Mouse (Mus musculus) heart, embryonic 10.5 days (tissue): ENCODE measurements around the gene Chit1. TPM values are rescaled to one million over a fixed set of nuclear protein-coding genes. Genes with fewer than 3 reads are reported as not detected.
A peak's percentile ranks its signal among the peaks of the same experiment; 100 is the strongest.

Source experiments
- DNase-seq: peaks from one replicate; pipeline ENCODE4 v3.0.0-alpha.2; 2017; ENCODE audit warnings: low spot score
- H3K27ac ChIP-seq: fragments of 300-500 bp; sonication (generic); 2 replicates; pipeline ENCODE4 v1.5.1; 2016; ENCODE audit warnings: mild to moderate bottlenecking
- H3K27me3 ChIP-seq: fragments of 300-500 bp; sonication (generic); 2 replicates; pipeline ENCODE4 v1.6.1; 2016; ENCODE audit warnings: mild to moderate bottlenecking; ENCODE audit not compliant: poor library complexity, insufficient read depth, severe bottlenecking
- H3K36me3 ChIP-seq: fragments of 300-500 bp; sonication (generic); 2 replicates; pipeline ENCODE4 v1.6.1; 2016; ENCODE audit warnings: mild to moderate bottlenecking, moderate library complexity
- H3K4me1 ChIP-seq: fragments of 300-500 bp; sonication (generic); 2 replicates; pipeline ENCODE4 v1.6.1; 2016; ENCODE audit warnings: mild to moderate bottlenecking
- H3K4me3 ChIP-seq: fragments of 300-500 bp; sonication (generic); 2 replicates; pipeline ENCODE4 v1.5.1; 2016; ENCODE audit warnings: mild to moderate bottlenecking, moderate library complexity
- H3K9me3 ChIP-seq: fragments of 300-500 bp; sonication (generic); 2 replicates; pipeline ENCODE4 v1.6.1; 2016; ENCODE audit warnings: mild to moderate bottlenecking, moderate library complexity
- WGBS: fragments of 180-500 bp; shearing (Covaris S2); methylation state at CpG from one replicate; pipeline ENCODE4 v1.1.7; 2016; 5-methylcytosine and 5-hydroxymethylcytosine counted together
- polyA plus RNA-seq: library from polyadenylated mRNA; unstranded; fragments of >200 nt; fragmentation: Nextera tagmentation; extraction: Ambion mirVana; gene quantifications from 2 replicates; pipeline ENCODE4 v1.2.1, GENCODE M21; 2016

Gene Chit1
- polyA plus RNA-seq, 1 experiment from 2014 or later, result 2.0 TPM

DNA sequence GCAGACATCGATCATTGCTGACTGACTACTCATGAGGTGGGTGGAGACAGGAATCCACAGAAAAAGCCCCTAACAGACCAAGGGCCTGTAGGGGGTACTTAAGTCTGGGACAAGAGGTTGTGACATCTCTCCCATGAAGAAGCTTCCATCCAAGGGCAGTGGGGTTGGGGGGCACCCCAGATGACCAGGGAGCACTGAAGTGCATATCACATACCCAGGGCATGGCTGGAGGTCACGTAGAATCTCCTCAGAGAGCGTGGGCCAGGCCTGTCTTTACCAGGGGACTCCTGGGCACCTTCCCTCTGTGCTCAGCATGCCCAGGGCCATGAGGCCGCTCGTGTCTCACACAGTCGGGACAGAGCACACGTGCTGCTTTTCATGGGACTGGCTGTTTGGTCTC lies 3.3 kb upstream of the Chit1 start:
- Histone ChIP-seq H3K27ac (no peak overlapping the region), H3K4me1 (peaks cover 11% of the 10 kb centered on the region), H3K4me3 (no peak overlapping the region), H3K9me3 (no peaks in the 10 kb centered on the region), H3K36me3 (no peaks in the 10 kb centered on the region), H3K27me3 (peaks cover 19% of the 10 kb centered on the region)
- WGBS, result 82% methylated on average over 7 of the region's 7 CpGs
- DNase-seq, result no peak

DNA sequence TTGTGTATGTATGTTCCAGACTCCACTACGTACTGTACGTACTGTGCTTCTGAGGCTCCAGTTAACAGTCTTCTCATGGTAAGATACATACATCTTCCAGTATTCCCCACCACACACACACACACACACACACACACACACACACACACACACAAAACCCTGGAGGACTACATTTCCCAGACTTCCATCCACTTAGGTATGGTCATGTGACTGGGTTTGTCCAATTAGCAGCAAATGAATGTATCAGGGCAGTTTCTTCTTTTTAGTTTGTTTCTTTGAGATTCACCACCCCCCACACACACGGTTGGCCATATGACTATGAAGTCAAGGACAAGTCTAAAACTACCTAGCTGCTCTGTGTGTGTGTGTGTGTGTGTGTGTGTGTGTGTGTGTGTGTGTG lies 1.0 kb upstream of the Chit1 start:
- Histone ChIP-seq H3K9me3 (no peaks in the 10 kb centered on the region), H3K36me3 (no peaks in the 10 kb centered on the region), H3K27ac (no peak overlapping the region), H3K4me3 (no peak overlapping the region), H3K4me1 (0 out of 2 replicates have a peak, but pooled peaks cover 6% of the 10 kb centered on the region), H3K27me3 (peaks cover 25% of the 10 kb centered on the region)
- DNase-seq, result no peak
- 88% methylated on average over 3 of the region's 3 CpGs for WGBS

DNA sequence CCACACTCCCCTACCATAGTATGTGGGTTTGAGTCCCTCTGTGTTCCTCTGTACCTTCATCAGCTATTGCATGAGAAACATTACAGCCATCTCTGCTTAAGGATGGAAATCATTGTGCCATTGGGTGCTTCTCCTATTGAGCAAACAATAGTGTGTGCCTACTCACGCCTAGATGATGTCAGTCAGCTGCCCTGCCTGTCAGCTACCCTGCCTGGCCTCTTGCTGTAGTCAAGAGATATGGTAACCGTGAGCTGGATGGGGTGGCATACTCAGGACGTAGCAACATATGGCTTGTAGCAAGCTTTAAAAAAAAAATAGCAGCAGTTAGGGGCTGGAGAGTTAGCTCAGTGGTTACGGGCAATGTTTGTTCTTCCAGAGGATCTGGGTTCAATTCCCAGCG lies 593 bp upstream of the Chit1 start:
- Histone ChIP-seq H3K9me3 (no peaks in the 10 kb centered on the region), H3K27ac (no peak overlapping the region), H3K36me3 (no peaks in the 10 kb centered on the region), H3K4me1 (peaks cover 8% of the 10 kb centered on the region; the same call in 1 of the 2 replicates), H3K4me3 (no peak overlapping the region), H3K27me3 (peaks cover 20% of the 10 kb centered on the region)
- WGBS, result 74% methylated on average over 5 of the region's 5 CpGs
- no peak for DNase-seq

DNA sequence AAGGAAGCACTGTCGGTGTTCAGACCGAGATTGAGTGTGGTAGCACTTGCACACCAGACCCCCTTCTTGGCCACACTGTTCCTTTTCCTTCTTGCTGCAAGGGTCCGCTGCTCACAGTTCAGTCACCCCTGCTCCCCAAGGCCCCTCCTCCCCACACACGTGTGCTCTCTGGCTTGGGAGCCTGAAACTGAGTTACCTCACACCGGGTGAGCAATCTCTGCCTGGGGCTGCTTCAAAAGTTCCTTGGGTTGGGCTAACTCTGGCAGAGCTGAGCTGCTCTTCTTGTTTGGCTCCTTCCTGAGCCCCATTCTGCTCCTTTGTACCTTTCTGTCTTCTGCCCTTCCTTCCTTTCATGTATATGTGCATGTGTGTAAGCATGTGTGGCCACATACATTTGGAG lies 2.5 kb downstream of the Chit1 start:
- Histone ChIP-seq H3K36me3 (no peaks in the 10 kb centered on the region), H3K27me3 (peaks cover 12% of the 10 kb centered on the region; the same call in 1 of the 2 replicates), H3K9me3 (no peaks in the 10 kb centered on the region), H3K27ac (no peak overlapping the region), H3K4me3 (no peak overlapping the region), H3K4me1 (peaks cover 11% of the 10 kb centered on the region; the same call in 1 of the 2 replicates)
- 69% methylated on average over 5 of the region's 5 CpGs for WGBS
- no peak for DNase-seq

DNA sequence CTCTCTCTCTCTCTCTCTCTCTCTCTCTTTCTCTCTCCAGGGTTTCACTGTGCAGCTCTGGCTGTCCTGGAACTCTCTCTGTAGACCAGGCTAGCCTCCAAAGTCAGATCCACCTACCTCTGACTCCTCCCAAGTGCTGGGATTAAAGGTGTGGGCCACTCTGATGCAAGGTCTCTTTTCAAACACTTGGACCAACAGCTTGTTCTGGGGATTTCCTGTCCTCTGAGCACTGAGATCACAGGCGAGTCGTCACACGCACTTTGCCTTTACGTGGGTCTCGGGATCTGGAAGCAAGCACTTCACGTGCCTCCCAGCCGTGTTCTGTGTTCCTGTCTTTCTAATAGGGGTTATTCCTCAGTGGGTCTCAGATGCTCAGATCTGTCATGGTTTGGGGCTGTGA lies 3.0 kb downstream of the Chit1 start:
- no peak overlapping the region for H3K27ac ChIP-seq
- no peak overlapping the region for H3K4me3 ChIP-seq
- no peaks in the 10 kb centered on the region for H3K9me3 ChIP-seq
- WGBS, result 72% methylated on average over 7 of the region's 7 CpGs
- no peaks in the 10 kb centered on the region for H3K36me3 ChIP-seq
- no peak for DNase-seq
- H3K4me1 ChIP-seq, result peaks cover 11% of the 10 kb centered on the region; the same call in 1 of the 2 replicates
- H3K27me3 ChIP-seq, result peaks cover 12% of the 10 kb centered on the region; the same call in 1 of the 2 replicates

DNA sequence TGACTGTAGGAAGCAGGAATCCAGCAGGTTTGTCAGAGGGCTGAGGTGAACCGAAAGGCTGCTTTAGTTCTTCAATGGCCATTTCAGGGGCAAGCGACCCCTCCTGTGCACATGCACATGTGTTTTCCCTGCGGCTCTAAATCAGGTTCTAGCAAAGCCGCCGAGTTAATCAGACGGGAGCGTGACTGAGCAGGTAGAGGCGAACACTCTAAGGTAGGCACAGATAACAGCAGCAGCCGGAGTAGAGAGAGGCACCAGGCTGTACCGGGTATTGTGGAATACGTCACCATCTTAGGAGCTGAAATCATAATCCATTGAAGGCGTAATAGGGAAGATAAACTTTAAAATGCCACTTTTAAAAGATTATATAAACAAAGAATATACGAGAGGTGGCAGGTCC lies 3.7 kb downstream of the Chit1 start:
- no peak overlapping the region for H3K4me3 ChIP-seq
- WGBS, result 75% methylated on average over 13 of the region's 13 CpGs
- H3K27me3 ChIP-seq, result peaks cover 12% of the 10 kb centered on the region; the same call in 1 of the 2 replicates
- H3K9me3 ChIP-seq, result no peaks in the 10 kb centered on the region
- no peak overlapping the region for H3K27ac ChIP-seq
- H3K4me1 ChIP-seq, result peaks cover 11% of the 10 kb centered on the region; the same call in 1 of the 2 replicates
- no peaks in the 10 kb centered on the region for H3K36me3 ChIP-seq
- no peak for DNase-seq

DNA sequence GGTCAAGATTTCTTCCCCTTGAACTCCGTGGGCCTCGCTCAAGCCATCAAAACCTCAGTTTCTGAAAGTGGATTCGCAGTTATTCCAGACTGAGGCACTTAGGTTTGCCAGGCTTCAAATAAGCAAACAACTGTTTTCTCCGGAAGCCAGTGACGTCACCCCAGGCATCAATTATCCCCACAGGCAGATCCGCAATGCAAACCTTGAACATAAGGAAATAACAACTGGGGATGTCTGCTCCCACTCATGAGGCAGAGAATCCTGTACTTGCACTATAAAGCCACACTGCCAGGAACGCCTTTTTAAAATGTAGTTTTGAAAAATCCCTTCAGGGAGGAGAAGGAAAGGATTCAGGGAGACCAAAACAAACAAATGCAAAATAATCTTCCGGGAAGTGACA lies 4.4 kb downstream of the Chit1 start:
- peaks cover 12% of the 10 kb centered on the region; the same call in 1 of the 2 replicates for H3K27me3 ChIP-seq
- no peak overlapping the region for H3K27ac ChIP-seq
- H3K4me3 ChIP-seq, result no peak overlapping the region
- no peaks in the 10 kb centered on the region for H3K36me3 ChIP-seq
- WGBS, result 64% methylated on average over 8 of the region's 8 CpGs
- H3K9me3 ChIP-seq, result no peaks in the 10 kb centered on the region
- no peak for DNase-seq
- peaks cover 11% of the 10 kb centered on the region; the same call in 1 of the 2 replicates for H3K4me1 ChIP-seq

DNA sequence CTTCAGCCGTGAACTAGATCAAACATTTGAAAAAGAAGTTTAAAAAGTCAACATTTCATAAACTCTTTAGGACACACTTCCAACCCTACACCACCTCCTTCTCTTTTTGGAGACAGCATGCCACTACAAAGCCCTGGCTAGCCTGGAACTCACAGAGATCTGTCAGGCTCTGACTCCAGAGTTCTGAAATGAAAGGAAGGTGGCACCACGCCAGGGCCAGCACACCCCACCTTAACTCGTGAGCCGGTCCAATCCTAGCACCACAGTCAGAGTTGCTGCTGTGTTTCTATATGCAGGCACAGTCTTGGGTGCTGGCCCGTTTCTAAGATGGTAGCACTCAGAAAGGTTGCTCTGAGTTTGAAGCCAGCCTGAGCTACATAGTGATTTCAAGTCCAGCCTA lies 6.1 kb downstream of the Chit1 start:
- Histone ChIP-seq H3K27ac (no peak overlapping the region), H3K4me3 (no peak overlapping the region), H3K4me1 (peaks cover 11% of the 10 kb centered on the region; the same call in 1 of the 2 replicates), H3K36me3 (no peaks in the 10 kb centered on the region), H3K27me3 (peaks cover 12% of the 10 kb centered on the region; the same call in 1 of the 2 replicates), H3K9me3 (no peaks in the 10 kb centered on the region)
- 74% methylated on average over 5 of the region's 5 CpGs for WGBS
- no peak for DNase-seq

DNA sequence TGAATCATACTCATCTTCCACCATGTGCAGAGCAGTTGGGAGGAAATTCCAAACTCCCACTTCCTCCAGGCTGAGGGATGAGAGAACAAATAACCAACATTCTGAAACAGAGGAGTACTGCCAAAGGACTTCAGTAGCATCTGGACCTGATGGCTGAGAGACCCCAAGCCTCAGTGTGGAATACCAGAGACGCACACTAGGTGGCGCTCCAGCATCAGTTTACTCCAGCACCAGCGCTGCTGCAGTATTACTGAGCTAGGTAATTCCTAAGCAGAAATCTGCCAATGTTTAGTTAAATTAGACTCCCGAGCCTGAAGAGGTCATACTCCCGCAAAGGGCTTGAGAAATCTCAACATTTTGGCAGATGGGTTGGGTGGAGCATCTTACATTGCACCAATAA lies 9.1 kb downstream of the Chit1 start:
- Histone ChIP-seq H3K27me3 (no peaks in the 10 kb centered on the region), H3K9me3 (no peaks in the 10 kb centered on the region), H3K4me1 (peaks cover 8% of the 10 kb centered on the region; the same call in 1 of the 2 replicates), H3K4me3 (no peak overlapping the region), H3K36me3 (no peaks in the 10 kb centered on the region), H3K27ac (no peak overlapping the region)
- WGBS, result 3% methylated on average over 5 of the region's 5 CpGs
- peak; percentile 91 for DNase-seq

DNA sequence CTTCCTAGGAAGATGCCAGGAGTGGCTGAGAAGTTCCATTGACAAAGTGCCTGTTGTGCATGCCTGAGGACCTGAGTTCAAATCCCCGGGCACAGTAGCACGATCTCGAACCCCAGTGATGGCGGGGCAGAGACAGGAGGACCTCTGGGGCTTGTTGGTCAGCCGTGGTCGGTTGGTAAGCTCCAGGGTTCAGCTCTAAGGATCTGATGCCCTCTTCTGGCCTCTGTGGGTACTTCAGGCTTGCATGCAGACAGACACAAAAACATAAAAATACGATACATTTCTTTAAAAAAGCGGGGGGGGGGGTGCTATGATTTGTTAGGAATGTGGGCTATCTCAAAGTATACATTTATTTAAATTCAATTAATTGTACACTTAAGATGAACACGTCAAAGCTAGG lies 11.2 kb downstream of the Chit1 start:
- H3K9me3 ChIP-seq, result no peaks in the 10 kb centered on the region
- H3K4me3 ChIP-seq, result no peak overlapping the region
- no peaks in the 10 kb centered on the region for H3K4me1 ChIP-seq
- no peak overlapping the region for H3K27ac ChIP-seq
- H3K36me3 ChIP-seq, result no peaks in the 10 kb centered on the region
- DNase-seq, result no peak
- WGBS, result 57% methylated on average over 9 of the region's 9 CpGs
- H3K27me3 ChIP-seq, result no peaks in the 10 kb centered on the region

DNA sequence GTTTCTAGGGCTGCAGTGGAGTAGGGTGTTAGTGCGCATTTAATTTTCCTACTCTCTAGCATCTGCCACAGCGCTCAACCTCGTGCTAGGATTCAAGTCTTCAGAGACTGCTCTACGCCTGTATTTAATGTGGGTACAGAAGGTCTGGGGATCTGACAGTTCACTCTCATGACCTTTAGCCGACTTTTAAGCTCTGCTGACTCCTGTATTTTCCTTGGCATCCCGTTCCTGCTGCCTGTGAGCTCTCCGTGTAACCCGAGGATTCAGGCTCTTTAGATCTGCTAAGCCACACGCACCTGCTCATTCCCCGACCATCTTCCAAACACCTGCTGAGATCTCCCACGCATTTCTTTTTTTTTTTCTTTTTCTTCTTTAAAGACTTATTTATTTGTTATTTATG lies 22.3 kb downstream of the Chit1 start:
- H3K27me3 ChIP-seq, result 0 out of 2 replicates have a peak, but pooled peaks cover 5% of the 10 kb centered on the region
- H3K9me3 ChIP-seq, result no peaks in the 10 kb centered on the region
- H3K27ac ChIP-seq, result no peak overlapping the region
- DNase-seq, result no peak
- no peaks in the 10 kb centered on the region for H3K36me3 ChIP-seq
- H3K4me3 ChIP-seq, result no peak overlapping the region
- peaks cover 9% of the 10 kb centered on the region for H3K4me1 ChIP-seq
- WGBS, result 67% methylated on average over 11 of the region's 11 CpGs

DNA sequence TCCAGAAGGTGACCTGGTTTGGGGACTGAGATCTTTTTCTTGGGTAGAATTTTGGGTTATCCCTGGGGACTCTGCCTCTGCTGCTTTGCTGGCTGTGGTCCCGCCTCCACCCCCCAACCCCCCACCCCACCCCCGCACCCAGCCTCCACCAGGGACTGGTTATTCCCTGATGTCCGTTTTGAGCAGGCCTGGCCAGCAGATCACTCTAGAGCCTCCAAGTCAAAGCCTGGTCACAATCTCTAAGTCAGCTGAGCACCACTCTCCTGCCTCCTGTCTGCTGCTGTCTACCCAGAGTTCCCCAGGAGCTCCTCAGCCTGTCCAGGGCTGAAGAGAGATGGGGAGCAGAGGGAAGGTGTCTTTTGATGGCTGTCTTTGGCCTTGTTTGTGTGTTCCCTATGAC lies 25.3 kb downstream of the Chit1 start:
- no peaks in the 10 kb centered on the region for H3K9me3 ChIP-seq
- no peak overlapping the region for H3K27ac ChIP-seq
- H3K36me3 ChIP-seq, result no peaks in the 10 kb centered on the region
- peaks cover 6% of the 10 kb centered on the region; the same call in 1 of the 2 replicates for H3K27me3 ChIP-seq
- no peak overlapping the region for H3K4me3 ChIP-seq
- 37% methylated on average over 3 of the region's 3 CpGs for WGBS
- peaks cover 13% of the 10 kb centered on the region for H3K4me1 ChIP-seq
- no peak for DNase-seq

DNA sequence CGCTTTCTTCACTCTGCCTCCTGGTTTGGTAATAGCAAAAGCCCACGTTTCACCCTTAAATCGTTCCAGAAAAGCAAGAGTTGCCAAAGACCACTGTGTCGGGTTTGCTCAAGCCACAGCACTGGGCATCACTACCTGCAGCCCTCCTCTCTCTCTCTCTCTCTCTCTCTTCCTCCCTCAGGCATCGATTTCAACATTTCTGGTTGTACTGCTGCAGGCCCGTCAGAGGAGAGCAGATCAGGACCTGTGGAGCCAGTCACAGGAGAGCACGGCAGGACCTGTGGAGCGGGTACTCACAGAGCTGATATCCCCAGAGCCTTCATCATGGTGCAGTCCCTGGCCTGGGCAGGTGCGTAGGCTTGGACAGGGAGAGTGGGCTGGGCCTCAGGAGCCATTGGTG lies 27.4 kb downstream of the Chit1 start:
- Histone ChIP-seq H3K27me3 (peaks cover 17% of the 10 kb centered on the region), H3K36me3 (no peaks in the 10 kb centered on the region), H3K9me3 (no peaks in the 10 kb centered on the region), H3K4me3 (no peak overlapping the region), H3K4me1 (peaks cover 13% of the 10 kb centered on the region; the same call in 1 of the 2 replicates), H3K27ac (0 out of 2 replicates have a peak overlapping the region, but pooled peaks have one; percentile 7)
- DNase-seq, result no peak
- WGBS, result 81% methylated on average over 9 of the region's 9 CpGs

DNA sequence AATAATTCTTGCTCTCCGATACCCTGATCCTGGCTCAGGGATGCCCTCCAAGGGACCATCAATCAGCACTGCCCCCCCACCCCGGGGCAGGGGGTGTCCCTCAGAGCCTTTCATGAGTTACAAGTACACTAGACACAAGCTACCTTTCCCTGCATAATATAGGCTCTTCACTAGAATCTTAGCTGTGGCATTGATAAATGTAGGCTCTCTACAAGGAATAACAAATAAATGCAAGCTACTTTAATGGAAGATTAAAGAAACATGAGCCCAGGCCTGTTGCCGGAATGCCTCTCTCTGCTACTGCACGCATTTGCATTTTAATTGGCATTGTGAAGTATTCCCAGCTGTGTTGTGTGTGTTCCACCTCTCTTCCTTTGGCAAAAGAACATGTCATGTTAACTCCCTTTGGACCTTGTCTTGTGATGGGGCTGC lies 31.3 kb downstream of the Chit1 start:
- Histone ChIP-seq H3K4me3 (no peak overlapping the region), H3K36me3 (no peaks in the 10 kb centered on the region), H3K4me1 (0 out of 2 replicates have a peak, but pooled peaks cover 6% of the 10 kb centered on the region), H3K9me3 (no peaks in the 10 kb centered on the region), H3K27me3 (peaks cover 12% of the 10 kb centered on the region), H3K27ac (no peak overlapping the region)
- WGBS, result 77% methylated on average over 4 of the region's 4 CpGs
- DNase-seq, result no peak
